In the genomic region with DNA sequence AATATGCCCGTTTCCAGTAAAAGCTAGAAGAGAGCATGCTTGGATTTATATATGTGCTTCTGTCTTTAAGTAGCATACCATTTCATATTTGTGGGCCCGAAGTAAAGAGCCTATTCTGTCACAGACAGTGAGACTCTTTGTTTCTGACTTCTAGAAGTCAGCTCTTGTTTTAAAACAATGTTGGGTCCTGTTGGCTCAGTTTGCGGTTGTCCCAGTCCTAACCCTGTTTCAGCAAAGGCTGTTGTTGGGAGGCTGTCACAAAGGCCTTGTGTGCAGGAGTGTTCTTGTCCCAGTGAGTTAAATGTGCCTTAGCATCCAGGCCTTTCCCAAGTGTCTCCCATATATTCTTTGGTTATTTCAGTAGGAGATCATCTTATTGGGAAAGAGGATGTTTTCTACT, we compare ENCODE assay signal across 21 mouse cellular contexts. TPM values are rescaled to one million over a fixed set of nuclear protein-coding genes. Genes with fewer than 3 reads are reported as not detected.
A peak's percentile ranks its signal among the peaks of the same experiment; 100 is the strongest.
DNase-seq lines count a peak whose midpoint lies in the region; ATAC-seq and TF ChIP-seq lines count a peak whose summit lies in the region.
"Had no signal": no experiment of that assay in that cellular context is flagged by ENCODE, and none has a peak within 500 bp of the region (broad histone marks: within the 10 kb centered on the region; RNA-seq: fewer than 3 reads in every experiment).

No protein-coding gene starts in this region.

- no peak for TF ChIP-seq CTCF in gastrocnemius, adult 2 months (IDR thresholded peaks at IDR 0.05)
- TF ChIP-seq CTCF in ES-Bruce4 (IDR thresholded peaks at IDR 0.05; ENCODE audit: low read depth, low read length) = no peak
- TF ChIP-seq CTCF in midbrain, postnatal 0 days (IDR thresholded peaks at IDR 0.05) = no peak

- no peak overlapping the region for H3K4me3 ChIP-seq in gastrocnemius, adult 2 months
- no peak overlapping the region for H3K4me3 ChIP-seq in ES-Bruce4 (ENCODE audit: low read depth, low read length)
- H3K4me3 ChIP-seq in midbrain, postnatal 0 days (ENCODE audit: low read depth, low read length) = no peak overlapping the region
- H3K4me3 ChIP-seq: forebrain, embryonic 10.5 days; hindbrain, embryonic 12.5 days; hindbrain, embryonic 15.5 days had no signal

- no peak for ATAC-seq in midbrain, postnatal 0 days (ENCODE audit: low FRiP score)
- ATAC-seq: activated CD4-positive, CD25-positive, alpha-beta regulatory T cell, adult 4 months; forebrain, postnatal 0 days had no signal

- TF ChIP-seq POLR2A in ES-Bruce4 (IDR thresholded peaks at IDR 0.05; ENCODE audit: insufficient read depth, low read length) = no peak

- no peak for TF ChIP-seq EP300 in ES-Bruce4 (IDR thresholded peaks at IDR 0.05; ENCODE audit: insufficient read depth, low read depth, low read length)

- H3K27me3 ChIP-seq in ES-Bruce4 (ENCODE audit: control insufficient read depth, insufficient read depth, low read length, poor library complexity, severe bottlenecking) = no peaks in the 10 kb centered on the region
- H3K27me3 ChIP-seq in midbrain, postnatal 0 days (ENCODE audit: insufficient read depth, low read length) = no peaks in the 10 kb centered on the region
- H3K27me3 ChIP-seq: CH12.LX; hindbrain, embryonic 12.5 days; hindbrain, embryonic 15.5 days had no signal

- H3K36me3 ChIP-seq in ES-Bruce4 (ENCODE audit: control insufficient read depth, insufficient read depth, low read length, poor library complexity, severe bottlenecking) = peaks cover 36% of the 10 kb centered on the region
- H3K36me3 ChIP-seq in midbrain, postnatal 0 days (ENCODE audit: insufficient read depth, low read length) = peaks cover 17% of the 10 kb centered on the region; the same call in 1 of the 2 replicates

- H3K4me2 ChIP-seq in midbrain, postnatal 0 days (ENCODE audit: low read depth, low read length, poor library complexity, severe bottlenecking) = no peak overlapping the region
- H3K4me2 ChIP-seq: heart, embryonic 11.5 days; hindbrain, embryonic 15.5 days had no signal

- intact Hi-C loops in gastrocnemius, adult 2 months (cut with DNase I) = loop anchor here (5.0 kb wide), 1 partner anchor 33 kb away; no protein-coding TSS in a partner anchor

- no peaks in the 10 kb centered on the region for H3K9me3 ChIP-seq in ES-Bruce4 (replicated peaks; ENCODE audit: control insufficient read depth, insufficient read depth, low read length, poor library complexity, severe bottlenecking)
- H3K9me3 ChIP-seq in midbrain, postnatal 0 days (ENCODE audit: low read length) = no peaks in the 10 kb centered on the region
- H3K9me3 ChIP-seq: forebrain, embryonic 10.5 days; hindbrain, embryonic 12.5 days; hindbrain, embryonic 15.5 days had no signal

- H3K4me1 ChIP-seq in ES-Bruce4 (ENCODE audit: control insufficient read depth, insufficient read depth, low read length) = peaks cover 5% of the 10 kb centered on the region
- H3K4me1 ChIP-seq in midbrain, postnatal 0 days (ENCODE audit: insufficient read depth, low read length) = 0 out of 2 replicates have a peak, but pooled peaks cover 8% of the 10 kb centered on the region

- H3K9ac ChIP-seq in ES-Bruce4 (ENCODE audit: low read depth, poor library complexity, severe bottlenecking) = no peak overlapping the region
- no peak overlapping the region for H3K9ac ChIP-seq in midbrain, postnatal 0 days (replicated peaks; ENCODE audit: low read length, poor library complexity, severe bottlenecking)
- H3K9ac ChIP-seq: forebrain, postnatal 0 days; hindbrain, embryonic 12.5 days; hindbrain, embryonic 15.5 days had no signal

- WGBS in midbrain, postnatal 0 days = 89% methylated on average over 3 of the region's 3 CpGs

- no peak for DNase-seq in gastrocnemius, adult 2 months
- DNase-seq in gastrocnemius, postnatal 10 days = no peak
- DNase-seq in layer of hippocampus, adult 9-11 months = peak; percentile 62
- DNase-seq in layer of hippocampus, adult 11-12 months (ENCODE audit: low spot score) = no peak
- DNase-seq in telencephalon, adult 2 months (ENCODE audit: low read depth, low spot score) = peak; percentile 68
- DNase-seq in midbrain, postnatal 0 days (ENCODE audit: low spot score) = no peak
- DNase-seq: adrenal gland, adult 8-10 months; adrenal gland, postnatal 25 days; B cell, adult 2 months; cerebellum, adult 2 months; cerebellum, adult 9-11 months; cerebellum, postnatal 36 days; forebrain, postnatal 0 days; gastrocnemius, postnatal 36 days had no signal

- H3K27ac ChIP-seq in gastrocnemius, adult 2 months = peak overlapping the region; percentile 43; the same call in 1 of the 2 replicates
- 0 out of 2 replicates have a peak overlapping the region, but pooled peaks have one; percentile 8 for H3K27ac ChIP-seq in ES-Bruce4 (ENCODE audit: insufficient read depth, low read length)
- H3K27ac ChIP-seq in midbrain, postnatal 0 days (ENCODE audit: low read depth, low read length) = no peak overlapping the region
- H3K27ac ChIP-seq: hindbrain, embryonic 12.5 days; hindbrain, embryonic 15.5 days had no signal

RNA-seq across cellular contexts. Expression of a gene that starts 3.2 kb away (rescaled TPM):
- total RNA-seq in gastrocnemius, adult 2 months (2021) = not detected
- under 1 TPM; 0.40 to 0.43 TPM for total RNA-seq in gastrocnemius, postnatal 10 days (2021)
- 0.57 TPM in 1 of 2 replicates, not detected in the other for polyA plus RNA-seq in ES-Bruce4 (2011; ENCODE audit: insufficient read depth, insufficient read length, low read depth, missing spikeins)
- total RNA-seq in midbrain, postnatal 0 days (2014; rRNA removed) = 4.1 and 4.4 TPM in 2 replicates
- 2.2 and 2.5 TPM in 2 replicates for polyA plus RNA-seq in midbrain, postnatal 0 days (2015; fragmentation: Nextera tagmentation; extraction: Ambion mirVana)

RNA-seq across cellular contexts. Expression of a gene that starts 6.0 kb away (rescaled TPM):
- 1 to 10 TPM; 6.6 to 8.5 TPM for total RNA-seq in gastrocnemius, adult 2 months (2021)
- 10 to 100 TPM; 18.8 to 21.7 TPM for total RNA-seq in gastrocnemius, postnatal 10 days (2021)
- 48.2 and 54.6 TPM in 2 replicates for polyA plus RNA-seq in ES-Bruce4 (2011; ENCODE audit: insufficient read depth, insufficient read length, low read depth, missing spikeins)
- total RNA-seq in midbrain, postnatal 0 days (2014; rRNA removed) = 17.0 and 21.7 TPM in 2 replicates
- polyA plus RNA-seq in midbrain, postnatal 0 days (2015; fragmentation: Nextera tagmentation; extraction: Ambion mirVana) = 32.7 and 33.6 TPM in 2 replicates

RNA-seq across cellular contexts. Expression of a gene that starts 47.4 kb away (rescaled TPM):
- 10 to 100 TPM; 43.7 to 55.9 TPM for total RNA-seq in gastrocnemius, adult 2 months (2021)
- total RNA-seq in gastrocnemius, postnatal 10 days (2021) = 10 to 100 TPM; 38.3 to 41.9 TPM
- polyA plus RNA-seq in ES-Bruce4 (2011; ENCODE audit: insufficient read depth, insufficient read length, low read depth, missing spikeins) = 16.2 and 17.7 TPM in 2 replicates
- 37.4 and 44.3 TPM in 2 replicates for total RNA-seq in midbrain, postnatal 0 days (2014; rRNA removed)
- polyA plus RNA-seq in midbrain, postnatal 0 days (2015; fragmentation: Nextera tagmentation; extraction: Ambion mirVana) = 66.9 and 67.0 TPM in 2 replicates

Comparison
In these comparisons a context has a peak if more than half of its experiments do, and no peak if none do; other contexts are left out.
1. DNase-seq: peak in layer of hippocampus, adult 9-11 months (single experiment) and telencephalon, adult 2 months (single experiment); none in gastrocnemius, adult 2 months (single experiment), gastrocnemius, postnatal 10 days (single experiment), layer of hippocampus, adult 11-12 months (single experiment) and midbrain, postnatal 0 days (single experiment).